Mouse (Mus musculus) E14TG2a.4 (cell line): ENCODE measurements around the gene Cort.

Source experiments
- H3K27me3 ChIP-seq: 2 replicates; pipeline ENCODE4 v1.6.1; 2014; ENCODE audit warnings: low read length, control low read depth; ENCODE audit not compliant: insufficient read depth
- H3K36me3 ChIP-seq: 2 replicates; pipeline ENCODE4 v1.6.1; 2014; ENCODE audit warnings: low read length, control low read depth; ENCODE audit not compliant: insufficient read depth
- H3K4me1 ChIP-seq: replicated peaks from 2 replicates; pipeline ENCODE4 v1.6.1; 2014; ENCODE audit warnings: low read depth, low read length, control low read depth
- H3K4me3 ChIP-seq: replicated peaks from 2 replicates; pipeline ENCODE4 v1.5.1; 2014; ENCODE audit warnings: mild to moderate bottlenecking, low read length
- H3K9me3 ChIP-seq: 2 replicates; pipeline ENCODE4 v1.6.1; 2014; ENCODE audit warnings: low read length, control low read depth
- CTCF ChIP-seq: conservative IDR thresholded peaks from 2 replicates; pipeline ENCODE4 v1.5.1; 2014; ENCODE audit warnings: low read length
- NANOG ChIP-seq: IDR thresholded peaks from 2 replicates; pipeline ENCODE4 v1.6.1; 2014; ENCODE audit warnings: borderline replicate concordance, low read length, mixed read lengths
- POU5F1 ChIP-seq: IDR thresholded peaks from 2 replicates; pipeline ENCODE4 v1.6.1; 2014; ENCODE audit warnings: low read length, borderline replicate concordance

The Cort gene

GRCm38 (mm10) chr4:149143594-149143993 is 17.0 kb upstream of the Cort start:
- H3K4me3 ChIP-seq = no peak overlapping the region
- TF ChIP-seq CTCF (no peak), POU5F1 (no peak), NANOG (no peak)
- peaks cover 3% of the 10 kb centered on the region for H3K27me3 ChIP-seq
- no peaks in the 10 kb centered on the region for H3K9me3 ChIP-seq
- H3K4me1 ChIP-seq = peaks cover 23% of the 10 kb centered on the region
- no peaks in the 10 kb centered on the region for H3K36me3 ChIP-seq

DNA sequence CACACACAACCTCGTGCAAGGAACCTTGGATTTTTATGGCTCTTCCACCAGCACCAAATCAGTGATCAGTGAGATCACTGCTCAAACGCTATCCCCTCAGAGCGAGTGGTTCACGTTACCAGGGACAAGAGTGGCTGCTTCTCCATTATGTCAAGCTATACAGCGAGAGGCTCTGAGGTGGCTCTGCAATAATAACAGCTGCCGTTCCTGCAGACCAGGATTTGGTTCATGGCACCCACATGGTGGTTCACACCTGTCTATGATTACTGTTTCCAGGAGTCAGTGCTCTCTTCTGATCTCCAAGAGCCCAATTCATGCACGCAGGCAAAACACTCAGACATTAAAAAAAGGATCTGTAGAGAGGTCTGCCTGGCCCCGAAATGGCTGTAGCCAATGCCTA is 12.0 kb upstream of the Cort start:
- H3K4me3 ChIP-seq = no peak overlapping the region
- no peaks in the 10 kb centered on the region for H3K36me3 ChIP-seq
- peaks cover 18% of the 10 kb centered on the region for H3K4me1 ChIP-seq
- H3K9me3 ChIP-seq = no peaks in the 10 kb centered on the region
- peaks cover under 1% of the 10 kb centered on the region for H3K27me3 ChIP-seq
- TF ChIP-seq NANOG (no peak), CTCF (no peak), POU5F1 (no peak)

- TF ChIP-seq NANOG = no peak
- TF ChIP-seq CTCF = no peak
- no peak for TF ChIP-seq POU5F1
- Histone ChIP-seq H3K27me3 (no peaks in the 10 kb centered on the region), H3K9me3 (no peaks in the 10 kb centered on the region)
Measured at GRCm38 (mm10) chr4:149136982-149137770, 10.6 kb upstream of the Cort start, which contains the start of gene Cenps. Gene Cenps (minus strand): TSS chr4:149137629.

DNA sequence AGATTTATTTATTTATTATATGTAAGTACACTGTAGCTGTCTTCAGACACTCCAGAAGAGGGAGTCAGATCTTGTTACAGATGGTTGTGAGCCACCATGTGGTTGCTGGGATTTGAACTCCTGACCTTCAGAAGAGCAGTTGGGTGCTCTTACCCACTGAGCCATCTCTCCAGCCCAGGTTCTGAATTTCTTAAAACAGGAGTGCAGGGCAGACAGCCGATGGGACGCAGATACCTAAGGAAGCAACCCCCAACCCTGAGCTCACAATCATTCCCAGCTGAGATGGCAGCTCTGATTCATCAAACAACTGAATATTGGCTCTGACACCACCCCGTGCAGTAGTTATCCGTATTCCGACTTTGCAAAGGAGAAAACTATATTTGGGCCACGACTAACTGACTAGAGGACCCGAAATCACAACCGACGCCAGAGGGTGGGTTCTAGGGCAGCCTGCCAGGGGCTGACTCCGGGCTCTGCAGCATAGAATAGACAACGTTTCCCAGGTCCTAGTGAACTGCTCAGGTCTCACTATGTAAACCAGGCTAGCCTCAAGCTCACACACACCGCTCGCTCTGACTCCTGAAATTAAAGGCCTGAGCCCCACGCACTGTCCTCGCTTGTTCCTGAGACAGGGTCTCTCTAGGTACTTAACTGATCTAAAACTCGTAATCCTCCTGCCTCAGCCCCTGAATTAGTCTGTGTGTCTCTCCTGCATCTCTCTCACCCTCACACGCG is 9.7 kb upstream of the Cort start:
- Histone ChIP-seq H3K9me3 (no peaks in the 10 kb centered on the region), H3K27me3 (no peaks in the 10 kb centered on the region), H3K4me1 (peaks cover 41% of the 10 kb centered on the region), H3K4me3 (peak overlapping the region; percentile 89), H3K36me3 (peaks cover 14% of the 10 kb centered on the region)
- TF ChIP-seq POU5F1 (no peak), CTCF (no peak), NANOG (no peak)

More at GRCm38 (mm10) chr4:149136982-149137770, 10.6 kb upstream of the Cort start, which contains the start of gene Cenps:
- Histone ChIP-seq H3K4me3 (peak within 1 kb of the TSS; percentile 89), H3K4me1 (peaks cover 32% of the 10 kb centered on the region), H3K36me3 (peaks cover 5% of the 10 kb centered on the region)

GRCm38 (mm10) chr4:149133395-149133794 is 6.8 kb upstream of the Cort start:
- H3K4me3 ChIP-seq = 0 out of 2 replicates have a peak overlapping the region, but pooled peaks have one; percentile 13
- H3K36me3 ChIP-seq = peaks cover 41% of the 10 kb centered on the region
- TF ChIP-seq POU5F1 = no peak
- no peak for TF ChIP-seq CTCF
- TF ChIP-seq NANOG = no peak
- peaks cover 56% of the 10 kb centered on the region for H3K4me1 ChIP-seq
- no peaks in the 10 kb centered on the region for H3K27me3 ChIP-seq
- H3K9me3 ChIP-seq = no peaks in the 10 kb centered on the region

- Histone ChIP-seq H3K4me3 (no peak overlapping the region), H3K4me1 (peaks cover 68% of the 10 kb centered on the region), H3K36me3 (peaks cover 54% of the 10 kb centered on the region), H3K9me3 (no peaks in the 10 kb centered on the region), H3K27me3 (no peaks in the 10 kb centered on the region)
- TF ChIP-seq NANOG = no peak
Measured at GRCm38 (mm10) chr4:149131789-149132565, 5.4 kb upstream of the Cort start.

DNA sequence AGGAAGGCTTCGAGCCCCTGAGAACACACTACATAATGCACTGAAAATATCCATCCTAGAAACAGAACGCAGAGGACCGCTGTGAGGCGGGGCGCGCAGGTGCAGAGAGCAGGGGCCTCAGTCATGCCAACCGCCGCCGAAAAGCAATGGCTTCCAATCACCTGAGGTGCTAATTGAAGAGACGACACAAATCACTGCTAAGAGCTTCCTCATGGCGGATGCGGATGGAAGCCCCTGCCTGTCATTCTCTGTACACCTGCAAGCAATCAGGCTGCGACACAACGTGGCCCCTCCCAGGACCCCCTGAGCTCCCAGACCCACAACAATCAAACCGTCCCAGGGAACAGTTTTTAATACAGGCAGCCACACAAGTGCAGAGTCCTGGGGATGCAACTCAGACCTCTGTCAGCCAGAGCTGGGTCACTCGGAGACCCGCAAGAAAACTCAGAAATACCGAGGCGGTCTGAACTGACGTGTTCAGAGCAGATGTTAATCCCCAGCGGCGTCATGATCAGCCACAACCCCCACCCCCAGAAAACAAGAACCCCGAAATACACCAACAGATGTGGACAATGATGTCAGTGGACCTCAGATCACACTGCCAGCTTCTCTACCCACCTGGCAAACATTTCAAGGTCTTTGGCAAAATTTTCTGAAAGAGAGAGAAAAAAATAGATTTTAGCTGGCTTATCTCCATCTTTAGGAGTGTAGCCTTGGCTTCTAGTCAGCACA is 4.6 kb upstream of the Cort start:
- H3K4me1 ChIP-seq = peaks cover 68% of the 10 kb centered on the region
- H3K4me3 ChIP-seq = peak overlapping the region; percentile 26; the same call in 1 of the 2 replicates
- H3K27me3 ChIP-seq = no peaks in the 10 kb centered on the region
- H3K9me3 ChIP-seq = no peaks in the 10 kb centered on the region
- TF ChIP-seq NANOG (no peak), POU5F1 (no peak), CTCF (no peak)
- peaks cover 62% of the 10 kb centered on the region for H3K36me3 ChIP-seq
